32 mouse cellular contexts compared by ENCODE assay signal in the genomic region with DNA sequence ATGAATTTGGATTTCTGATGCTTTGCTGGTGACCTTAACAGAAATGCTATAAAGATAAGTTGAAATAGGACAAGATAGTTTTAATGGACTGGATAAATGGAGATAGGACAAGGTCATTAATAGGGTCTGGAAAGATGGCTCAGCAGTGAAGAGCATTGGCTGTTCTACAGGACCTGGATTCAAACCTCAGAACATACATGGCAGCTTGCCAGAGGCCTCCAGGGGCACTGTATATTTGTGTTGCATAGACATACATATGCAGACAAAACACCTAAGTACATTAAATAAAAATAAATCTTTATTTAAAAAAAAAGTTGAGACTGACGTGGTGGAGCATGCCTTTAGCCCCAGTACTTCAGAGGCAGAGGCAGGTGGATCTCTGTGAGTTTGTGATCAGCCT.
"Had no signal": no experiment of that assay in that cellular context is flagged by ENCODE, and none has a peak within 500 bp of the region (broad histone marks: within the 10 kb centered on the region; RNA-seq: fewer than 3 reads in every experiment).

No protein-coding gene starts in this region.

- H3K9ac ChIP-seq: limb, embryonic 12.5 days; limb, embryonic 13.5 days; limb, embryonic 15.5 days; liver, embryonic 13.5 days; liver, embryonic 14.5 days; liver, embryonic 15.5 days; liver, postnatal 0 days; lung, embryonic 14.5 days; lung, embryonic 15.5 days; midbrain, embryonic 12.5 days; midbrain, embryonic 13.5 days; midbrain, embryonic 15.5 days; neural tube, embryonic 12.5 days had no signal

- H3K4me3 ChIP-seq: left cerebral cortex, adult 2 months; limb, embryonic 10.5 days; limb, embryonic 12.5 days; limb, embryonic 13.5 days; limb, embryonic 15.5 days; liver, embryonic 13.5 days; liver, embryonic 15.5 days; lung, embryonic 15.5 days; megakaryocyte, embryonic 14.5 days; midbrain, embryonic 10.5 days; midbrain, embryonic 12.5 days; midbrain, embryonic 13.5 days; midbrain, embryonic 15.5 days; myocyte; neural tube, embryonic 12.5 days had no signal

- H3K36me3 ChIP-seq: limb, embryonic 10.5 days; limb, embryonic 12.5 days; limb, embryonic 13.5 days; limb, embryonic 15.5 days; lung, embryonic 15.5 days; midbrain, embryonic 10.5 days; midbrain, embryonic 12.5 days; midbrain, embryonic 13.5 days; midbrain, embryonic 15.5 days; neural tube, embryonic 12.5 days had no signal

- H3K4me1 ChIP-seq: limb, embryonic 10.5 days; limb, embryonic 12.5 days; limb, embryonic 13.5 days; limb, embryonic 15.5 days; lung, embryonic 15.5 days; megakaryocyte, embryonic 14.5 days; midbrain, embryonic 15.5 days; neural tube, embryonic 12.5 days had no signal

- ATAC-seq: liver, postnatal 0 days; lung, postnatal 0 days; midbrain, embryonic 13.5 days; midbrain, embryonic 15.5 days; midbrain, embryonic 16.5 days had no signal

- H3K27ac ChIP-seq: left cerebral cortex, adult 2 months; limb, embryonic 10.5 days; limb, embryonic 12.5 days; limb, embryonic 13.5 days; limb, embryonic 15.5 days; liver, embryonic 13.5 days; liver, embryonic 14.5 days; liver, embryonic 15.5 days; lung, embryonic 15.5 days; macrophage; midbrain, embryonic 10.5 days; midbrain, embryonic 12.5 days; midbrain, embryonic 13.5 days; midbrain, embryonic 15.5 days; neural tube, embryonic 12.5 days had no signal

- H3K27me3 ChIP-seq: limb, embryonic 12.5 days; limb, embryonic 13.5 days; limb, embryonic 15.5 days; liver, embryonic 13.5 days; liver, embryonic 15.5 days; lung, embryonic 15.5 days; megakaryocyte, embryonic 14.5 days; midbrain, embryonic 12.5 days; midbrain, embryonic 13.5 days; midbrain, embryonic 15.5 days; neural tube, embryonic 12.5 days had no signal

- H3K4me2 ChIP-seq: limb, embryonic 12.5 days; limb, embryonic 13.5 days; limb, embryonic 15.5 days; liver, embryonic 11.5 days; liver, embryonic 13.5 days; liver, embryonic 15.5 days; lung, embryonic 14.5 days; lung, embryonic 15.5 days; midbrain, embryonic 11.5 days; midbrain, embryonic 12.5 days; midbrain, embryonic 13.5 days; midbrain, embryonic 15.5 days; neural tube, embryonic 12.5 days had no signal

- DNase-seq: left cerebral cortex, postnatal 4 days; liver; liver, embryonic 13.5 days; liver, postnatal 0 days; lung, adult 18-20 months; lung, adult 2 months; lung, embryonic 14.5 days; lung, postnatal 10 days; lung, postnatal 14 days; lung, postnatal 36 days; lung, postnatal 4 days; midbrain, embryonic 14.5 days had no signal

- H3K9me3 ChIP-seq: limb, embryonic 10.5 days; limb, embryonic 12.5 days; limb, embryonic 13.5 days; limb, embryonic 15.5 days; liver, embryonic 13.5 days; liver, embryonic 15.5 days; lung, embryonic 15.5 days; megakaryocyte, embryonic 14.5 days; midbrain, embryonic 10.5 days; midbrain, embryonic 12.5 days; midbrain, embryonic 13.5 days; midbrain, embryonic 15.5 days; neural tube, embryonic 12.5 days had no signal
